Mouse (Mus musculus): ENCODE measurements around the gene Clcnkb.

Gene Clcnkb

GRCm38 (mm10) chr4:141415924-141416323 lies at the start of gene Clcnkb:
Gene Clcnkb (minus strand): TSS chr4:141416014.
- no peak for DNase-seq (ENCODE audit: low read depth, low spot score)

- DNase-seq (ENCODE audit: low read depth, low spot score) = no peak
Measured at GRCm38 (mm10) chr4:141464722-141465121, 48.9 kb upstream of the Clcnkb start.

GRCm38 (mm10) chr4:141463472-141463871 lies 47.7 kb upstream of the Clcnkb start:
- DNase-seq (ENCODE audit: low read depth, low spot score) = no peak

GRCm38 (mm10) chr4:141461576-141461975 lies 45.8 kb upstream of the Clcnkb start:
- no peak for DNase-seq (ENCODE audit: low read depth, low spot score)

GRCm38 (mm10) chr4:141461088-141461487 lies 45.3 kb upstream of the Clcnkb start:
- no peak for DNase-seq (ENCODE audit: low read depth, low spot score)

- DNase-seq (ENCODE audit: low read depth, low spot score) = no peak
Measured at GRCm38 (mm10) chr4:141460481-141460880, 44.7 kb upstream of the Clcnkb start.

- no peak for DNase-seq (ENCODE audit: low read depth, low spot score)
Measured at GRCm38 (mm10) chr4:141459766-141460165, 44.0 kb upstream of the Clcnkb start.

GRCm38 (mm10) chr4:141458888-141459287 lies 43.1 kb upstream of the Clcnkb start:
- no peak for DNase-seq (ENCODE audit: low read depth, low spot score)

GRCm38 (mm10) chr4:141458236-141458635 lies 42.4 kb upstream of the Clcnkb start:
- DNase-seq (ENCODE audit: low read depth, low spot score) = no peak

- DNase-seq (ENCODE audit: low read depth, low spot score) = no peak
Measured at GRCm38 (mm10) chr4:141456193-141456938, 40.6 kb upstream of the Clcnkb start.

- no peak for DNase-seq (ENCODE audit: low read depth, low spot score)
Measured at GRCm38 (mm10) chr4:141455526-141455925, 39.7 kb upstream of the Clcnkb start.

GRCm38 (mm10) chr4:141454581-141455350 lies 39.0 kb upstream of the Clcnkb start:
- no peak for DNase-seq (ENCODE audit: low read depth, low spot score)

GRCm38 (mm10) chr4:141451916-141452450 lies 36.2 kb upstream of the Clcnkb start:
- no peak for DNase-seq (ENCODE audit: low read depth, low spot score)

GRCm38 (mm10) chr4:141451251-141451650 lies 35.4 kb upstream of the Clcnkb start:
- DNase-seq (ENCODE audit: low read depth, low spot score) = no peak

GRCm38 (mm10) chr4:141446211-141446610 lies 30.4 kb upstream of the Clcnkb start:
- no peak for DNase-seq (ENCODE audit: low read depth, low spot score)

- no peak for DNase-seq (ENCODE audit: low read depth, low spot score)
Measured at GRCm38 (mm10) chr4:141445328-141445720, 29.5 kb upstream of the Clcnkb start.

- DNase-seq (ENCODE audit: low read depth, low spot score) = peak; percentile 68
Measured at GRCm38 (mm10) chr4:141444451-141445327, 28.9 kb upstream of the Clcnkb start, which contains the start of gene Zbtb17. Gene Zbtb17 (plus strand): TSS chr4:141444654.

- no peak for DNase-seq (ENCODE audit: low read depth, low spot score)
Measured at GRCm38 (mm10) chr4:141443641-141444429, 28.0 kb upstream of the Clcnkb start.

GRCm38 (mm10) chr4:141440877-141441276 lies 25.1 kb upstream of the Clcnkb start:
- DNase-seq (ENCODE audit: low read depth, low spot score) = no peak

- no peak for DNase-seq (ENCODE audit: low read depth, low spot score)
Measured at GRCm38 (mm10) chr4:141439083-141439803, 23.4 kb upstream of the Clcnkb start.
